Mouse (Mus musculus) heart, embryonic 13.5 days (tissue): ENCODE data around the gene Lpar6. TPM values are rescaled to one million over a fixed set of nuclear protein-coding genes. Genes with fewer than 3 reads are reported as not detected.

Experiments
- ATAC-seq: fragments of 200-750 bp; cut with Nextera tagmentation; 2 replicates; pipeline ENCODE4 v1.8.0; 2017; ENCODE audit warnings: moderate TSS enrichment; ENCODE audit not compliant: insufficient number of reproducible peaks, low FRiP score, low TSS enrichment; ENCODE audit errors: extremely low read depth
- H3K27ac ChIP-seq: fragments of 300-500 bp; sonication (generic); replicated peaks from 2 replicates; pipeline ENCODE4 v1.5.1; 2015; ENCODE audit warnings: moderate library complexity, mild to moderate bottlenecking, inconsistent platforms
- H3K27me3 ChIP-seq: fragments of 300-500 bp; sonication (generic); replicated peaks from 2 replicates; pipeline ENCODE4 v1.6.1; 2015; ENCODE audit warnings: mild to moderate bottlenecking, inconsistent platforms
- H3K36me3 ChIP-seq: fragments of 300-500 bp; sonication (generic); 2 replicates; pipeline ENCODE4 v1.6.1; 2015; ENCODE audit warnings: mild to moderate bottlenecking, inconsistent platforms
- H3K4me1 ChIP-seq: fragments of 300-500 bp; sonication (generic); 2 replicates; pipeline ENCODE4 v1.6.1; 2015; ENCODE audit warnings: inconsistent platforms
- H3K4me2 ChIP-seq: fragments of 300-500 bp; sonication (generic); 2 replicates; pipeline ENCODE4 v1.6.1; 2015; ENCODE audit warnings: inconsistent platforms, mild to moderate bottlenecking, moderate library complexity
- H3K4me3 ChIP-seq: fragments of 300-500 bp; sonication (generic); 2 replicates; pipeline ENCODE4 v1.5.1; 2015; ENCODE audit warnings: moderate library complexity, mild to moderate bottlenecking, inconsistent platforms
- H3K9ac ChIP-seq: fragments of 300-500 bp; sonication (generic); 2 replicates; pipeline ENCODE4 v1.6.1; 2015; ENCODE audit warnings: inconsistent platforms, mild to moderate bottlenecking, moderate library complexity
- H3K9me3 ChIP-seq: fragments of 300-500 bp; sonication (generic); 2 replicates; pipeline ENCODE4 v1.6.1; 2016; ENCODE audit warnings: inconsistent platforms
- WGBS: fragments of 180-500 bp; shearing (Covaris S2); methylation state at CpG from one replicate; pipeline ENCODE4 v1.1.7; 2015; ENCODE audit warnings: mixed read lengths; 5-methylcytosine and 5-hydroxymethylcytosine counted together
- polyA plus RNA-seq: library from polyadenylated mRNA; unstranded; fragments of >200 nt; fragmentation: Nextera tagmentation; extraction: Ambion mirVana; gene quantifications from 2 replicates; pipeline ENCODE4 v1.2.1, GENCODE M21; 2015

Lpar6 gene
- polyA plus RNA-seq, 1 experiment from 2014 or later = 7.8 TPM

DNA sequence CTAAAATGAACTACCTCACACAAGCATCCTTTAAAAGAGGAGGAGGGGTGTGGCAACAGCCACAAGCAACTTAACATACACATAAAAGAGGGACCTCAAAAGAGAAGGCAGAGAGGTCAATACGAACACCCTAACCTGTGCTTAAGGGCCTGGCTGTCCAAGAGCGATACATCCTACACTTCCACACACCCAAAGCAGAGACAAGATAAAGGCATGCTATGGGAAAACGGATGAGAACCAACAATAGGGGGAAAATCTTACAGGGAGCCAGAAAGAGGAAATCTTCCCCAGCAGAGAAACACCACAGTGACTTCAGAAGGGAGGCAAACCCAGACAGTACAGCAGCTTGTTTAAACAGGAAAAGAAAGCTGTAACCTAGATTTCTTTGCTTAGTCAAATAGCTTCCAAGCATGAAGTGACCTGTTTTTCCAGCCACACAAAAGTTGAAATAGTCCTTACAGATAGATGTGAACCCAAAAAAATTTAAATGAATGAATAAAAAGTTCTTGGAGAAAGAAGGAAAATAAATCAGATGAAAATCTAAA lies 17.8 kb downstream of the Lpar6 start:
- no peak overlapping the region for H3K4me2 ChIP-seq
- H3K36me3 ChIP-seq = no peaks in the 10 kb centered on the region
- H3K4me1 ChIP-seq = 0 out of 2 replicates have a peak, but pooled peaks cover 2% of the 10 kb centered on the region
- no peak for ATAC-seq
- H3K27ac ChIP-seq = peak overlapping the region; percentile 24
- H3K27me3 ChIP-seq = no peaks in the 10 kb centered on the region
- H3K9ac ChIP-seq = no peak overlapping the region
- WGBS = 54% methylated on average over 3 of the region's 3 CpGs
- H3K9me3 ChIP-seq = no peaks in the 10 kb centered on the region
- no peak overlapping the region for H3K4me3 ChIP-seq

DNA sequence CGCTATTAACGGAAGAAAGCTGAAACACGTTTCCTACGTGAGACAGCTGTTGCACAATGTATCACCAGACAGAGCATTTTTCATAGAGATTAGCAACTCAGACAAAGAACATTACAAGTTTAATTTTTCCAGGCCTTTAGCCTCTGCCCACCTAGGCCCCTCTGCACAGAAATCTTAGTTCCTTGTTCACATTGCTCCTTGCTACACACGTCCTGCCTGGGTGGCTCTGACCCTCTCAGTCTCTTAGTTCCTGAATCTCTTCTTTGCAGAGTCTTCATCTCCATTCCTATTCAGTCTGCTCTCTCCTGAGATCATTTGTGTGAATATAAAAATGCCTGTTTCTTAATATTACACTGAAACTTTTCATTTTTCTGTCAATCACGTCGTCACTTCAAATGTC lies 19.7 kb downstream of the Lpar6 start:
- 68% methylated on average over 7 of the region's 7 CpGs for WGBS
- H3K4me1 ChIP-seq = 0 out of 2 replicates have a peak, but pooled peaks cover 2% of the 10 kb centered on the region
- no peaks in the 10 kb centered on the region for H3K9me3 ChIP-seq
- H3K27me3 ChIP-seq = no peaks in the 10 kb centered on the region
- H3K4me2 ChIP-seq = no peak overlapping the region
- no peak overlapping the region for H3K27ac ChIP-seq
- peaks cover 5% of the 10 kb centered on the region for H3K36me3 ChIP-seq
- H3K4me3 ChIP-seq = no peak overlapping the region
- H3K9ac ChIP-seq = no peak overlapping the region
- no peak for ATAC-seq

DNA sequence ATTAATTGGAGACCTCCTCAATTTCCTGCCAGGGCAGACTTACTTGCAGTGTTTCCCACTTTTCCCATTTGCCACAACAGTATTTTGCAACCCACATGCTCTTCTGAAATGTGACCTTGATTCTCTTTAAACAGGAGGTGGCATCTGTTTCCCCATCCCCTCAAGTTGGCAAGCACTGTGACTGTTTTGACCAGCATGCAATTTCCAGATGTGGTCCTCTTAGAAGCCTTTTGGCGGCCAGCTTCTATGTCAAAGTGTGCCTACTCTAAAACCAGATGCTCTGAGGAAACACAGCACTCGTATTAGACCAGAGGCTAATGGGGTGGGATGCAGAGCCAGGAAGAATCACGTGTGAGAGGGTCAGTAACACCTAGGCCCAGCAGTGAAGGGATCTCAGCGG lies 20.5 kb downstream of the Lpar6 start:
- no peak for ATAC-seq
- Histone ChIP-seq H3K27ac (no peak overlapping the region), H3K36me3 (peaks cover 14% of the 10 kb centered on the region), H3K27me3 (no peaks in the 10 kb centered on the region), H3K4me2 (no peak overlapping the region), H3K9me3 (no peaks in the 10 kb centered on the region), H3K9ac (no peak overlapping the region), H3K4me3 (no peak overlapping the region), H3K4me1 (0 out of 2 replicates have a peak, but pooled peaks cover 2% of the 10 kb centered on the region)
- WGBS = 52% methylated on average over 4 of the region's 4 CpGs

DNA sequence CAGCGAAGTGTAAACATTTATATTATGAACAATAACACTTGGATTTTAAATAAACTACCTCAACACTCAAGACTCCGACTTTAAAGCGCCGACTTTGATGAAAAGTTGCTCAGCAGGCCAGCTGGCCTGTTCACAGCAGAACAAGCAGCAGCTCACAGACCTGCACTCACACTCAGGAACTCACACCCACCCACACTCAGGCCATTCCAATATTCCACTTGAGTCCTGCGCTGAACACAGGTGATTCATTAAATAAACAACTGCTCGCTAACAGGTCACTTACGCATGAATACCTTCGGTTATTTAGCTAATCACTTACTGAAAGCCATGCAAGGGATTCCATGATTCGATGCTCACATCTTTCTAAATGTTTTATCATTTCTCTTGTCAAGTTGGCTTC lies 24.5 kb downstream of the Lpar6 start:
- Histone ChIP-seq H3K4me2 (no peak overlapping the region), H3K27me3 (no peaks in the 10 kb centered on the region), H3K4me1 (no peaks in the 10 kb centered on the region), H3K36me3 (peaks cover 31% of the 10 kb centered on the region), H3K9me3 (peaks cover 12% of the 10 kb centered on the region; the same call in 1 of the 2 replicates), H3K27ac (no peak overlapping the region), H3K4me3 (no peak overlapping the region), H3K9ac (no peak overlapping the region)
- 89% methylated on average over 9 of the region's 9 CpGs for WGBS
- ATAC-seq = no peak

DNA sequence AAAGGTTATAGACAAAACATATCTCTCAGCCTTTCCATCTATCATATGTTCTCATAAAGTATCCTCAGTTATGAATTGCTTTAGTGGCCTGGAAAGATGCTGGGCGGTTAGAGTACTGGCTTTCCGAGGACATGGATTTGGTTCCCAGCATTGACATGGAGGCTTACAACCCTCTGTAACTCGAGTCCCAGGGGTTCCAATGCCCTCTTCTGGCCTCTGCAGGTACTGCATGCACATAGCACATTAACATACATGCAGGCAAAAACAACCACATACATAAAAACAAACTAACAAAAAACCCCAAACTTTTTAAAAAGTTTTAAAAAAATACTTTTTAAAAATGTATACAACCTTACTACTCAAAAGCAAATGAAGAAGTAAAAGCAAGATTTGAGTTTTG lies 28.5 kb downstream of the Lpar6 start:
- Histone ChIP-seq H3K36me3 (peaks cover 40% of the 10 kb centered on the region), H3K9me3 (peaks cover 12% of the 10 kb centered on the region; the same call in 1 of the 2 replicates), H3K4me3 (no peak overlapping the region), H3K27ac (no peak overlapping the region), H3K4me1 (peaks cover 7% of the 10 kb centered on the region), H3K27me3 (no peaks in the 10 kb centered on the region), H3K9ac (no peak overlapping the region), H3K4me2 (no peak overlapping the region)
- no peak for ATAC-seq
- WGBS = 77% methylated on average over 3 of the region's 3 CpGs

DNA sequence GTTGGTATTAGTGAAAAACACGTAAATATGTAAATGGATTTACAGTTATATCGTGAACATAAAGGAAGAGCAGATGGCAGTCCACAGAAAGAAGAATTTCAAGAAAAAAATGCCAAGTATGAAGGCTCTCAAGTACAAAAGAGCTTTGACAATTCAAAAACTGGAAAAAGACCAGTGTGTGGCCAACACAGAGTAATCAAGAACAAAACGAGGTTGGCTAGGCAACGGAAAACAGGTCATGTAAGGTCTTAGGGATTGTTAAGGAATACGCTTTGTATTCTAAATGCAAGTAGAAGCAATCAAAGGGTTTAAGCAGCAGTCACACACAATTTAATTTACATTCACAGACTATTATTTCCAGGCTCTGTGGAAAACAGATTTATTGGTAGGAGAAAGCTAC lies 34.1 kb downstream of the Lpar6 start:
- no peak for ATAC-seq
- no peaks in the 10 kb centered on the region for H3K27me3 ChIP-seq
- H3K9ac ChIP-seq = no peak overlapping the region
- H3K4me1 ChIP-seq = peaks cover 8% of the 10 kb centered on the region
- H3K4me3 ChIP-seq = no peak overlapping the region
- 79% methylated on average over 5 of the region's 5 CpGs for WGBS
- H3K4me2 ChIP-seq = no peak overlapping the region
- no peak overlapping the region for H3K27ac ChIP-seq
- peaks cover 13% of the 10 kb centered on the region for H3K36me3 ChIP-seq
- no peaks in the 10 kb centered on the region for H3K9me3 ChIP-seq

DNA sequence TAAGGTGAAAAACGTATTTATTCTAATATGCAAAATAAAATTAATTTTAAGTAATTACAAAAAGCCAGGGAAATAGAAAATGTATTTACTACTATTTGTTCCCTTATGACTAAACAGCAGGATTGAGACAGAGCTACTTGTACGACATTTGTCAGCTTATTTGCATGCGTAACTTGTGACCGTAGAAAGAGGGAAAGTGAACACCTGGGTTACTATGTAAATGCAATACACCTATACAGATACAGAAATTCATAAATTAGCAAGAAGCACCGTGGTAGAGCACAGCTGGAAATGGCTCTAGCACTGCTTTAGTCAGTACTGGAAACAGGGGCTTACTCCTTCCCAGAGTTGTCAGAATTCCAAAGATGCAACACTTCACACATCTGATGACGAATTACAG lies 41.4 kb downstream of the Lpar6 start:
- Histone ChIP-seq H3K9ac (no peak overlapping the region), H3K4me2 (no peak overlapping the region), H3K27me3 (no peaks in the 10 kb centered on the region), H3K9me3 (no peaks in the 10 kb centered on the region), H3K4me3 (no peak overlapping the region), H3K36me3 (peaks cover 11% of the 10 kb centered on the region; the same call in 1 of the 2 replicates), H3K4me1 (no peaks in the 10 kb centered on the region), H3K27ac (no peak overlapping the region)
- WGBS = 78% methylated on average over 6 of the region's 6 CpGs
- ATAC-seq = no peak

DNA sequence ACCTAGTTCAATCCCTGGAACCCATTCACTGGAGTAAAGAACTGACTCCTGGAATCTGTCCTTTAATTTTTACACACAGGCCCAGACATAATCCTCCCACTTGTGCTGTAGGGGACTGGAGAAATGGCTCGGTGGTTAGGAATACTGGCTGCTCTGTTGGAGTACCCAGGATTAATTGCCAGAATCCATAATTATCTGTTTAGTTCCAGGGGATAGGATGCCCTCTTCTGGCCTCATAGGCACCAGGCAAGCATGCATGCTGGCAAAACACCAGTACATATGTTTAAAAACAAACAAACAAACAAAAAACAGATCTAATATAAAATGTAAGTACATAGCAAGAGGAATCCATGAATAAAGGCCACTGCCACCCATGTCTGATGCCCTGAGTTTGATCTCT lies 43.3 kb downstream of the Lpar6 start:
- H3K9me3 ChIP-seq = no peaks in the 10 kb centered on the region
- H3K4me2 ChIP-seq = no peak overlapping the region
- ATAC-seq = no peak
- 29% methylated on average over 1 of the region's 1 CpGs for WGBS
- no peak overlapping the region for H3K4me3 ChIP-seq
- H3K27ac ChIP-seq = no peak overlapping the region
- H3K27me3 ChIP-seq = no peaks in the 10 kb centered on the region
- H3K4me1 ChIP-seq = no peaks in the 10 kb centered on the region
- H3K36me3 ChIP-seq = peaks cover 8% of the 10 kb centered on the region; the same call in 1 of the 2 replicates
- no peak overlapping the region for H3K9ac ChIP-seq

DNA sequence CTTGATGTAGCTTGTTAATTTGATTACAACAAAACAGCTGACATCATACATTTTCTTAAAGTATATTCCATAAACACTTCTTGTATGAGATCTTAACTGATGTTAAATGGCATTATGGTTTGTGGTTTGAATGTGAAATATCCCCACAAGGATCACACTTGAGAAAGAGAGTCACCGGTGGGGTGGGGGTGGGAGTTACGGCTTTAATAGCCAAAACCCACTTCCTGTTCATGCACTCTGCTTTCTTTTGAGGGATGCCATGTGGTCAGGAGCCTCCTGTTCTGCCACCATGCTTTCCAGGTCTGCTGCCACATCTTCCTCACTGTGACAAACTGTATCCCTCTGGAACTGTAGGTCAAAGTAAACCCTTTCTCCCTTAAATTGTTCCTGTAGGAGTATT lies 52.2 kb downstream of the Lpar6 start:
- no peak for ATAC-seq
- no peaks in the 10 kb centered on the region for H3K9me3 ChIP-seq
- H3K4me1 ChIP-seq = peaks cover 3% of the 10 kb centered on the region; the same call in 1 of the 2 replicates
- H3K27me3 ChIP-seq = no peaks in the 10 kb centered on the region
- no peaks in the 10 kb centered on the region for H3K36me3 ChIP-seq
- no peak overlapping the region for H3K27ac ChIP-seq
- no peak overlapping the region for H3K4me2 ChIP-seq
- WGBS = 84% methylated on average over 2 of the region's 2 CpGs
- no peak overlapping the region for H3K4me3 ChIP-seq
- H3K9ac ChIP-seq = no peak overlapping the region

DNA sequence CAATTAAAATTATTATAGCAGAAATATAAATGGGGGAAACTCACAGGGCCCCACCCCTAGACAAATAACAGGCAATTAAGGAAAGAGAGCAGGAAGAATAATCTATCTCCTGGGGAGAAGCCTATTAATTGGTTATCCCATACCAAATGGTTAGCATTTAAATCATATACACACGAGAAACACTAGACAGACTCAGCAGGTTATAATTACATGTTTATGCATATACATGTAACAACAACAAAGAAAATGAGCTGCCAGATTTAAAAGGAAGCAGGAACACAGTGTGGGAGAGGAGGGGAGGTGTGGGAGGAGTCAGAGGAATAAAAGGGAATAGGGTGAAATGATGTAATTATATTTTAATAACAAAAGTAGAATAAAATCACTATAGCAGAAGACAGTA lies 54.7 kb downstream of the Lpar6 start:
- peaks cover 7% of the 10 kb centered on the region for H3K4me1 ChIP-seq
- no peak overlapping the region for H3K4me3 ChIP-seq
- 72% methylated on average over 1 of the region's 1 CpGs for WGBS
- H3K9me3 ChIP-seq = no peaks in the 10 kb centered on the region
- no peak overlapping the region for H3K9ac ChIP-seq
- no peak overlapping the region for H3K4me2 ChIP-seq
- no peaks in the 10 kb centered on the region for H3K36me3 ChIP-seq
- H3K27ac ChIP-seq = no peak overlapping the region
- no peaks in the 10 kb centered on the region for H3K27me3 ChIP-seq
- no peak for ATAC-seq
